Mouse (Mus musculus) frontal cortex, adult 2 months (tissue): Measurements from ENCODE around the gene Slc6a20b. TPM values are rescaled to one million over a fixed set of nuclear protein-coding genes. Genes with fewer than 3 reads are reported as not detected.
"Not testable (repeated sequence)": the region's sequence is repeated elsewhere in the genome, so short reads cannot be mapped to it uniquely, and the experiment has no call there.

Experiments
- DNase-seq, 2 experiments: peaks; one replicate each; pipeline ENCODE4 v3.0.0; 2022; ENCODE audit warnings: low spot score in 1 of 2; ENCODE audit errors: extremely low spot score in 1 of 2
- polyA plus RNA-seq: library from polyadenylated mRNA; depleted of rRNA; stranded (reverse); fragments of >200 nt; gene quantifications from 2 replicates; pipeline ENCODE4 v1.2.3, GENCODE M21; 2012; rRNA removed

Gene Slc6a20b
- polyA plus RNA-seq: 0.36 and 0.48 TPM in 2 replicates

DNA sequence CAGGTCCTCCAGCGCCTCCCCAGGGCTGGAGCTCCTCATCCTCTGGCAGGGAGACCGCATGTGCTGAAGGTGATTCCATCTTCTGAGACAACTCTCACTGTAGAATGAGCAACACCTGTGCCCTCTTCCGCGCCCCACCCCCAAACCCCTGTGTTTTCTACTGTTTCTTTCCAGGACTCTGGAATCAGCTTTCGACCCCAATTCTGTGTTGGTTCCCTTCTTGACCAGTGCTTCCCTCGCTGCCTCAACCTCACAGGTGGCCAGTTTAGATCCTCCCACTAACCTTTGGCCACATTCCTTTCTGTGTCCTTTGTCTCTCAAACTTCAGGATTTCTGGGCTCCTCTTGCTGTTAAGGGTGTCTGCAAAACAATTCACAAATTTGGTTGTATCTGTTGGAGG, at the start of gene Slc6a20b:
Slc6a20b (minus strand) TSS at position 285 of the 400 bp plus-strand sequence.
- no peak for DNase-seq

DNA sequence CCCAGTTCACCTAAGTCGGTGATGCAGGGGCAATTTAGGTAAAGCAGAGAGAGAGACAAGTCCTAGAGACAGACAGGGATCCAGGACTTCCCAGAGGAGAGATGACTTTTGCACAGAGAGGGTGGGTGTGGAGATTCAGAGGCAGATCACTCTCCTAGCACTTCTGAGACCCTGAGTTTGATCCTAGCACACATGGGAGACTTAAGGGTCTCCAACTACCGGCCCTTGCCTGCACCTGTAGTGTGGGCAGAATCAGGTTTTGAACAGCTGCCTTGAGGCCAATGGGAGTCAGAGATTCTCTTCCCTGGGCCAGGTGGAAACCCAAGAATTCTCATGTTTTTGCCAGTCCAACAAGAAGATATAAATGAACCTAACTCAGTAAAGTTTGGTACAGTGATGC, 46.8 kb upstream of the Slc6a20b start:
- DNase-seq: no peak

DNA sequence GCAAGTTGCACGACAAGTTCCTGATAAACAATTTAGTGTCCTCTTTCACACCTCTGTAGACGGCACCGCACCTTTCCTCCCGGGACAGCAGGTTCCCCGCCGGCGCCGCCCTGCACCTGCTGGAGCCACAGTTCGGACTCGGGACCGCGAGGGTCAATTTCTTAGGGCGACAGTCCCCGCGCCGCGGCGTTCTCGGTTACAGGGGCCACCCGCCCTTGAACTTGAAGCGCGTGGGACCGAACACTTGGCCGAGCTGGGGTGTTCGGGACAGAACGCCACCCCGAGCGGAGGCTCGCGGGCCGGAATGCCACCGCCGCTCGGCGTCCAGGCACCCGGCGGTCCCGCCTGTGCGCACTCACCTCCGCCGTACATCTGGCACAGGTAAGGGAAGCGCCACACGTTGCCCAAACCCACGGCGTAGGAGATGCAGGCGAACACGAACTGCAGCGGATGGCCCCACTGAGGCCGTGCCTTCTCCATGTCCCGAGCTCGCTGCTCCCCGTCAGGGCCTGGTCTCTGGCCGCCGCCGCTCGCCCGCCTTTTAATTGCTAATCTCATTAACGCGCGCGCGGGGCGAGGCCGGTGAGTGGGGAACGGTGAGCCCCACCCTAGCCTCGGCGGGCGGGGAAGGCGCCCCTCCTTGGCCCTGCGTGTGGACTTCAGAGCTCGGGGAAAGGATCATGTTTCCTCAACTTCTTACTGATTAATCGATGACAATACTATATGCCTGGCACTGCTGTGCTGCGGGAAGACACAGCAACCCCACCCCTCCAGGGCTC, 46.2 kb upstream of the Slc6a20b start, which contains the start of the genes Ccr9 and Slc6a20a:
Ccr9 (plus strand) TSS at position 113 of the 779 bp plus-strand sequence.
Slc6a20a (minus strand) TSS at position 559 of the 779 bp plus-strand sequence.
- no peak for DNase-seq

DNA sequence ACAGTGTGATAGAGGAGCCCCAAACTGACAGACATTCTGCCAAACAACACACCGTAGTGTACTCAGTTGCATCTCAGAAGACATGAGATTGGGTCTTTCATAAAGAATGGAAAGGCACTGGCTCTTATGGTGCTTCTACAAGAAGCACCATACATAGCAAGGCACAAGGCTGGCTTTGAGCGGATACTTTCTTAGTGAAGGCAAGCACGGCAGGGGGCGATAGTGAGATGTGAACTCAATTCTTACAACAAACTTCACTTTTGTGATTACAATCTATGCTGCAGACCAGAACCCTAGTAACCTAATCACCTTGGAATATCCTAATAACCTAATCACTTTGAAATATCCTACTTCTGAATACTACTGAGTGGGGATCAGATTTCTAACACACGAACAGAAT, 33.3 kb upstream of the Slc6a20b start:
- peak in 1 of 2 experiments; percentile 61 for DNase-seq

DNA sequence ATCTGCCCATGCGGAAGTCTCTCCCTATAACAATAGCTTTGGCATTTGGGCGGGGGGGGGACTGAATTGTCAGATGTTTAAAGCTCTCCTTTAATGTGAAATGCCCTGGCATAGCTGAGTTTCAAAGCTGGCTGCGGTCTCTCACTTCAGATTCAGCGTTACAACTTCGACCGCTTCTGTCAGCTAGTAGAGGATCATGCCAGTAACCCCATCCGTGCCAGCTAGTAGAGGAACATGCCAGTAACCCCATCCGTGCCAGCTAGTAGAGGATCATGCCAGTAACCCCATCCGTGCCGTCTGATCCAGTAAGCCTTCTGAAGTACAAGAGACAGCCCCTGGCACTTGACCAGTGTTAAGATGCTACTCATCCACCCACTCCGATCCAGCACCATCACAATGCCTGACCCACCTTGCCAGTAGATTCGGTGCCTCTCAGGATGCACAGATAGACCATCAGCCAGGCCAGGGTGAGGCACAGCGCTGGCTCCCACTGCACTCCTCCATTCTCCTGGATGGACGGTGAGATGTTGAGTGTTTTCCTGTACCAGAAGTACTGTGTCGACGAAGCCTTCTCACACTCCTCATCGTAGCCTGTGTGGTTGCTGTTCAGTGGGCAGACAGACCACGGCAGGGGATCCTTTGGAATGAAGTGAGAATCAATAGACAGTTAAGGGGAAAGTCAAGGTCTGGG, 27.8 kb upstream of the Slc6a20b start:
- DNase-seq: not testable (repeated sequence)

DNA sequence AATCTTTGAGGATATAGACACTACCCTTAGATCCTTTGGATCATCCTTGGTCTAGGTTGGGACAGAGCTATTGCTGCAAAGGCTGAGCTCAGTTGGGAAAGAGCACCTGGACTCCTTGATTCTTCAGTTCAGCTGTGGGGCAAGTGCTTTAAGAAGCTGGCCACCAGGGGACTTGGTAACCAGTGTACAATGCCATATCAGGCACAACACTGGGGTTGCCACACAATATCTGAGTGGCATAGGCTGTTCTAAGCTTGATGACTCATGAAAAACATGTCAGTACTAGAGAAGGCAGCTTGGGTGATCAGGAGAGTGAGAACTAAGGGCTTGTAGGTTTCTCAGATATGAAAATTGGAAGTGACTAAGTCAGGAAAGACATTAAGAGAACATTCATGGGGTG, 26.6 kb upstream of the Slc6a20b start:
- no peak for DNase-seq

DNA sequence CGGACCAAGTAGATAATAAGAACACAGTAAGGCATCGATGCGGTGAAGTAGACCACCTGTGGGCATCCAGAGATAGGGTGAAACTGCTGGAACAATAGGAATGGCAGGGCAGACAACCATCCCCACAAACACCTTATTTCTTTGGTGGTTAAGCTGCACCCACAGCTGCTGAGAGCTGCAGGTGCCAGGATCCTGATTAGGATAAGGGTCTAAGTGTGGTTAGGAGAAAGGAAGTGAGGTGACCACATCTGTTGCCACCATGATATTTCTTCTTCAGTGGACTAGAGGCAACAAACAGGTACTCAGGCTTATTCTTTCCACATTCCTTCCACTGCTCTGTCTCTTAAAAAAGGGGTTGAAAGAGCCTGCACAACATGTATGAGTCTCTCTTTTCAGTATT, 25.1 kb upstream of the Slc6a20b start:
- no peak for DNase-seq

DNA sequence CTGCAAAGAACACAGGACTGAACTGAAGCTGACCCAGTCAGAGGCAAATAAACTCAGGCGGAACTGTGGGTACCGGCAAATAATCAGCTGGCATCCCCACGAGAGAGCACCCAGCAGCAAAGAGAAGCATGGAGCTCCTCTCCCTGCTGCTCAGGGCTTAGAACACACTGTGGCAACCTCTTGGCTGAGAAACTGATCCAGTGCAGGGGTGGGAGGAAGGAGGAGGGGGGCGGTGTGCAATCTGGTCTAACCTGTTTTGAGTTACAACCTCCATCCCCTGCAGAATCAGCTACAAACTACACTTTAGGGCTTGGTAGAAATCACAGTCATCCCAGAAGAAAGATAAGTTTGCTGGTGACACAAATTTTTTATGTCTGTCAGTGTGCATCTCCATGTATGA, 19.0 kb upstream of the Slc6a20b start:
- no peak for DNase-seq

DNA sequence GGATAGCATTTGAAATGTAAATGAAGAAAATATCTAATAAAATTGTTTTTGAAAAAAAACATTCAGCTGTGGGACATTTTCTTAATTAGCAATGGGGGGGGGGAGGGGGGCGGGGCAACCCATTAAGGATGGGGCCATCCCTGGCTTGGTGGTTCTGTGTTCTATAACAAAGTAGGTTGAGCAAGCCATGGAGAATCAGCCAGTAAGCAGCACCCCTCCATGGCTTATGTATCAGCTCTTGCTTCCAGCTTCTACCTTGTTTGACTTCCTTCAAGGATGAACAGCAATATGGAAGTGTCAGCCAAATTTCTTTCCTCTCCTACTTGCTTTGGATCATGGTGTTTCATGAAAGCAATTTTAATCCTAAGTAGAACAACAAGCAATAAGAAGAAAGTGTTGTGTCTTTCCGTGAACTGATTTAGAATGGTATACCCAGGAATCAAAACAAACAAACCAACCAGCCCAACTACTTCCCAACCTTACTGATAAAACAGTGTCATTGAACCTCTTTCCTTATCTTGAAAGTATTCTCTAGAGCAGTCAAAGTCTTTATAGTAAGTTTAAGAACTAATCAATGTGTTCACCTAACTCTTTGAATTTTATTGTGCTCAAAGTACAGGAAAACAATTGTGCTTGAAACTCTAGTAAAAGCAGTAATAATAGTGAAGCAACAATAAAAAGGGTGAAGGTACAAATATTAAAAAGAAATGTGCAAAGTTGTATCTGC, 17.6 kb upstream of the Slc6a20b start:
- no peak for DNase-seq

DNA sequence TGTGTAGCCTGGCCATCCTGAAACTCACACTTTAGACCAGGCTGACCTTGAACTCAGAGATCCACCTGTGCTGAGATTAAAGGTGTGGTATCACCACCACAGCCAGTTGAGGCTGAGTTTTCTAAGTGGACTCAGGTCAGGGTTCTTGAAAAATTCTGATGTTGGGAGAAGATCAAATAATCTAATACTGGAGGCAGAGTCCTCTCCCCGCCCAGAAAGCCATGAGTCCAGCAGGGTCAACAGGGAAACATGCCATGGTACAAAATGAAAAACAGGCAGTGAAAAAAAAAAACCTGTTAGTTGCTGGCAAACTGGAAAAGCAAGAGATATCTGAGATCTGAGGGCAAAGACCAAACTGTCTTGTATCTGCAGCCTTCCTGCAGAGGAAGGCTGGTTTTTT, 7.7 kb upstream of the Slc6a20b start:
- DNase-seq: no peak

DNA sequence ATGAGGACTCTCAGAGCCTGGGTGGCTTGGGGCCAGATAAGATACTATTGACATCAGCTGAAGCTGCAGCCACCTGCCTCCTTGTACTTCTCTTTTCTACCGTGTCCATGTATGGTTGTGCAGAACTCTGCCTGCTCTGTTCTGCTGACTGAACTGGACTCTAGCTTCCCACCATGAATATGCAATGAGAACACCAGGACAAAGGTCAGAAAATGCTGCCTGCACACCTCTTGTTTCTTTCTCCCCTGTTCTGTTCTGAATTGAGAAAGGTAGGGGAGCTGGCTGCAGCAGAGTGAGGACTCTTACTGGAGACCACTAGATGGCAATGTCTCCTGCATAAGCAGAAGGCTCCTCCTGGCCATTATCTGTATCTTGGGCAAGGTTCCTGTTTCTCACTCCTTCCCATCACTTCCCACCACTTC, 6.3 kb upstream of the Slc6a20b start:
- DNase-seq: peak; percentile 11 to 69

DNA sequence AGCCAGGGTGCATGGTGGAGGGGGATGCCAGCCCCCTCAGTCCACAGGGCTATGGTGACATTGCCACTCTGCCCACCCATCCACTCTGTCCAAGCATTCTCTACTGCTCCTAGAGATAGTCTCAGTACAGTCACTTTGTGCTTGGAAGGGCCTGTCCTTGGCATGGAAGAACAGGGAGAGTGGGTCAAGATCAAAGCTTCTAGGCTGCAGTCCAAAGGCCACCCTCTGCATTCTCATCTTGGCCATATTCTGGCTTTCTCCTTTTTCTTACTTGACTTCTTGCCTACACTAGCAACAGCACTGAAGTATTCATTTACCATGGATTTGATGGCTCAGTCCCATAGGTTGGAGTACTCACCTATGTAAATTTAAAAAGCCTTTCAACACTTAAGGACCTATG, 5.9 kb upstream of the Slc6a20b start:
- no peak for DNase-seq

DNA sequence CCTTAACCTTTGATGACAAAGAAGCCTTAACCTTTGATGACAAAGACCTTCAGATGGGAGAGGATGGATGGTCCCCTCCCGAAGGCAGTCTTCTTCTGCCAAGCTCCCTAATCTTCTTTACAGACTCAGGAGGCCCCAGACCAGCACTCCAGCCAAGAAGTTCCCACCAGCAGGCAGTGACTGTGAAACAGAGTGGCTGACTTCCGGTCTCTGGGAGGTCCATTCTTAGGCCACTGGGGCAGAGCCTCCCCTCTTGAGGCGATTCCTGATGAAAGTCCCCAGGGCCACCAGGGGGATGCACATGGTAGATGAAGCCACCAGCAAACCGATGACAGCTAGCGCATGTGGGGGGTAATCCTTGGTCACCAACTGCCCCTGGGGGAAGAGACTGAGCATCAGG, 4.4 kb upstream of the Slc6a20b start:
- no peak for DNase-seq

DNA sequence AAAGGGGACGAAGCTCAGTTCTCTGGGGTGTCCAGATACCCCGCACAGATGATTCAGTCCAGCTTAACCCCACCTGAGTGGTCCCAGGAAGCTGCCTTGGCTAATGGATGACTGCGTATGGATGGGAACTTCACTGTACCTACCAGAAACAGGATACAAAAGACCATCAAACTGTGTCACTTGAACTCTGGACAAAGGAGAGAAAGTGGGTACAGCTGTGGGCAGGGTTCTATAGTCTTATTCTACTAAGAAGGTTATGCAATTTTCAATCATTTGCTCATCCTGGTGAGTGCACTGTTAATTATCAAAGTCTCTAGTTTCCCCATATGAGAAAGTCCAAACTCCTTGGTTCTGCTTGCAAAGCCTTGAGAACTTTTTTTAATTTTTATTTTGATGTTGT, 628 bp upstream of the Slc6a20b start:
- DNase-seq: no peak

DNA sequence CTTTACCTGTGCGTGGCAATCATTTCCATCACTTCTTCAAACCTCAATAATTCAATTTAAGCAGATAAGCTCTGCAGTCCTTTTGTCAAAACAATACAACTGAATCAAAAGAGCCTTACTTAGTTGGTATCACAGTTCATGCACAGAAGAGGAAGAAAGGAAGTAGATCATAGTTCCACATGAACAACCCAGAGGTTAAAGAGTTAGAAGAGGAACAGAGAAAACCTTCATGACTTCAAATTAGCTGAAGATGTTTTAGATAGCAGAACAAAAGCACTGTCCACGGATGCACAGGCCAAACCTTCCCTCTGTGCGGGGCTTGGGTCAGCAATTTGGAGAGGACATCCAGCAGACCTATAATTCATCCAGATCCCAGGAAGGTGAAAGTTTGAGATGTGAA, 699 bp downstream of the Slc6a20b start:
- no peak for DNase-seq

DNA sequence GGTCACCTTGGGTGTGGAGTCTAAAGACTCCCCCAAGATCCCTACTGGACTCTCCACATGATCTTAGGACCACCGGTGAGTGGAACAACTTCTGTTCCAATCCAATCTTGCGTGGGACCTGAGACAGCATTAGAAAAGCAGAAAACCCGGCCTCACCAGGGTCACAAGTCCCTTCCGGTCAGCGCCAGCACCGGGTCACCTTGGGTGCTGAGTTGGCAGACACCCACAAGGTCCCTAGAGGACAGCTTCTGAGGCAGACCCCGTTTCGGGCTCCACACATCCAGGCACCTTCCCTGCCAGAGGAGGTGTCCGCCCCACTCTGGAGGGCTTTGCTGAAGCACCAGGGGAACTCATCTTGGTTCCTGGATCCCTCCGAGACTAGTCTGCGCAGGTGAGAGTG, 6.5 kb downstream of the Slc6a20b start:
- no peak for DNase-seq

DNA sequence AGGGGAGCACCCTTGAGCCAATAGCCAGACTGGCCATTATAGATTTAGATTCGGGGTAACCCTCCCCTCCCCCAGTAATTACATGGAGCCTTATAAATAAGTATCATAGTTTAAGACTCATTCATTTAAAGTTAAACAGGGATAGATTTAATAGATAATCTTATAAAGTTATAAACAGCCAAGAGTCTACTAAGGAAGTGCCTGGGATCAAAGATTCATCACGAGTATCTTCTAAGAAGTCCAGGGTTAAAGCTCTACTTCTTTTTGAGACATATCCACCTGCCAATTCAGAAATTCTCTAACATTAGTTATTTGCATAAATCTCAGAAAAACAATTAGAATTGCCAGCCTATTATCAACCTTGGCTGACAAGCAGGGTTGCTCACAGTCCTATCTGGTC, 7.6 kb downstream of the Slc6a20b start:
- DNase-seq: no peak

DNA sequence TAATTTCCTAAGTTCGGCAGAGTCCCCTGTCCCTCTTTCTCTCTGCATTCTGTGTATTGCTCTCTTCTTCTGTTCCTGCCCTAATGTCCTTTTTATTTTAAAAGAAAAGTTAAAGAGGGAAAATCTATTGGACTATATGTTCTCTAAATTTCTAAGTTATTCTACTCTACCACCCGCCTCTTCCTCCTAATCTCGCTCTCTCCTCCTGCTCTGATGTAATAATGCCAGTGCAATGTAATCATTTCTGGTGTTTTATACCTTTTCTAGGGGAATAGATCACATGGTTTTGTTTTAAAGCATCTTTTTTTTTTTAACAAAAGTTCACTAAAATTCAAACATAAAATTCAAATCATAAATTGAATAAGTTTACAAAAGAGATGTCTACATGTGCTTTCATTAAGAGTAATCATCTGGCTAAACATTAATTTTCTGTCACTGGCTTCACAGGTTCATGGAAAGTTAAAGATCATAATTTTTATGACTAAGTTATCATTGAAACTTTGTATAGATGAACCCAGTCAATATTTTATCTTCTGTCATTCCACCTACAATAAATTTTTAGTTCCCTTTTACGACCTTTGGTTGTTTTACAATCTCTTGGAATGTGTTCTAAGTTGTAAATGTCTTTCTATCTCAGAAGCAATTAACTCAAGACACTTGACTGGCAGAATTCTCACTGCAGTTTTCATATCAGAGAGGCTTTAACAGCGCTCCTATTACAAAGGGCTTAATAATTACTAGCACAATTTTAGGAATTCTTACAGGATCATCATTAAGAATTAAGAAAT, 11.9 kb downstream of the Slc6a20b start:
- no peak for DNase-seq

DNA sequence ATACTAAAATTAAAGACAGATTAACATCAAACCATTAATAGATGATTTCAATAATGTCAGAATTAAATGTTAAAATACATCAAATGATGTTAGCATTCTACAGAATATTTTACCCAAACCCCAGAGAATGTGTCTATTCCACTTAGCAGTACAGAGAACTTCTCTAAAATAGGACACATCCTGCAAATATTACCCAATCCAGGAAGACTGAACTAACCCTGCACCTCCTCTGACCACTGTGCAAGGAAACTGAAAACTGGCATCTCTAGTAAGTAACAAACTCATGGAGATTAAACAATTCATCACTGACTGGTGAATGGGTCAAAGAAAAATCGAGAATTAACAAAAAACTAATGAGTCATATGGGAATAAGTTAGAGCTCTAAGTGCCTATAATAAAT, 30.8 kb downstream of the Slc6a20b start:
- no peak for DNase-seq

DNA sequence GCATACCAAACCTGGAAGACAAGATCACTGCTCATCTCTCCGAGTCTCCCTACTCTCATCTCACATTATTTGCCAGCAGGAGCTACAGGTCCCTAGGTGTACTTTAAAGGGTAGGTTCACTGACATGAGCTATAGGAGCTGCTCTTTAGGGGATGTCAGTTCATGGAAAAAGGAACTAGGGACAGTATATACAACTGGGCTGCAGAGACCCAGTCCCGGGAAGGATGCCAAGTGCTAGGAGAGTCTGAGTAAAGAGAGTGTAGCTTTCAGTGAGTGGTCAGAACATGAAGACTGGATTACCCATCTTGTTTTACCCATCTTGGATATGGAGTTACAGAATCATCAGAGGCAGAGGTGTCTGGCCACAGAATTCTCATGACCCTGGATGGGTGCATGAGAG, 35.0 kb downstream of the Slc6a20b start:
- DNase-seq: no peak

DNA sequence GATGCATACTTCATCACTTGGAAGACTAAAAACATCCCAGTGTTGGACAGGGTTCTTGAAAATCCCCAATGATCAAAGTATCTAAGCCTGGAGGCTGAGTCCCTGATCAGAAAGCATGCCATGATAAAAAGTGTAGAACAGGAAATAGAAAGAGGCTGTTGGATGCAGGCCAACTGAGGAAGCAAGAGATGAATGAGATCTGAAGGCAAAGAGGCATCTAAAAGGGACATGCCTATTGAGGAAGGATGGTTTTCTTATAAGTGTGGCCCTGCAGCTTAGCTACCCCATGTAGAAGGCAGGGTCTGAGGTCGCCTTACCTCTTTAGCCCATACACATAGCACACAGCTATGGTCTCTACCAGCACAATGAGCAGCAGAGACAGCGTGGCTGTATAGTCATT, 35.5 kb downstream of the Slc6a20b start:
- no peak for DNase-seq
